Mouse (Mus musculus) CD4-positive, CD25-positive, alpha-beta regulatory T cell, adult 9 weeks (primary cell): Measurements from ENCODE around the gene Olfr1382. TPM values are rescaled to one million over a fixed set of nuclear protein-coding genes. Genes with fewer than 3 reads are reported as not detected.

Source experiments
- polyA plus RNA-seq: library from polyadenylated mRNA; unstranded; fragments of 100-300 nt; shearing (Covaris generic); gene quantifications from one replicate; pipeline ENCODE4 v1.2.1, GENCODE M21; 2017

The Olfr1382 gene
- polyA plus RNA-seq = not detected

GRCm38 (mm10) chr11:49527947-49528346 lies at the start of gene Olfr1382:
Gene Olfr1382, plus strand, starts transcription at chr11:49528247.

GRCm38 (mm10) chr11:49488770-49489169 lies 39.3 kb upstream of the Olfr1382 start, which contains the start of gene Olfr1385:
Gene Olfr1385, plus strand, starts transcription at chr11:49489070.

GRCm38 (mm10) chr11:49519348-49519747 lies 8.7 kb upstream of the Olfr1382 start, which contains the start of gene Olfr1383:
Gene Olfr1383, plus strand, starts transcription at chr11:49519648.

GRCm38 (mm10) chr11:49543149-49543548 lies 15.1 kb downstream of the Olfr1382 start, which contains the start of gene Olfr1381:
Gene Olfr1381, plus strand, starts transcription at chr11:49543449.

GRCm38 (mm10) chr11:49556578-49556977 lies 28.5 kb downstream of the Olfr1382 start, which contains the start of gene Olfr1380:
Gene Olfr1380, plus strand, starts transcription at chr11:49556878.

Other genes starting within 250 kb of the Olfr1382 start
- gene Olfr1393, start 249.9 kb upstream of the Olfr1382 start, polyA plus RNA-seq = not detected
- not detected for gene Olfr1392, start 243.0 kb upstream of the Olfr1382 start, polyA plus RNA-seq
- not detected for gene Olfr10, start 223.5 kb upstream of the Olfr1382 start, polyA plus RNA-seq
- gene Olfr1391, start 205.5 kb upstream of the Olfr1382 start, polyA plus RNA-seq = not detected
- gene Olfr1390, start 193.1 kb upstream of the Olfr1382 start, polyA plus RNA-seq = not detected
- gene Olfr1389, start 105.2 kb upstream of the Olfr1382 start, polyA plus RNA-seq = not detected
- gene Olfr1388, start 91.6 kb upstream of the Olfr1382 start, polyA plus RNA-seq = not detected
- gene Olfr1387, start 72.9 kb upstream of the Olfr1382 start, polyA plus RNA-seq = not detected
- gene Olfr1386, start 63.2 kb upstream of the Olfr1382 start, polyA plus RNA-seq = not detected
- not detected for gene Olfr1385, start 39.2 kb upstream of the Olfr1382 start, polyA plus RNA-seq
- not detected for gene Olfr1384, start 21.5 kb upstream of the Olfr1382 start, polyA plus RNA-seq
- not detected for gene Olfr1383, start 8.6 kb upstream of the Olfr1382 start, polyA plus RNA-seq
- gene Olfr1381, start 15.2 kb downstream of the Olfr1382 start, polyA plus RNA-seq = not detected
- not detected for gene Olfr1380, start 28.6 kb downstream of the Olfr1382 start, polyA plus RNA-seq
- gene Flt4, start 81.0 kb downstream of the Olfr1382 start, polyA plus RNA-seq = not detected
- not detected for gene Scgb3a1, start 135.4 kb downstream of the Olfr1382 start, polyA plus RNA-seq
- 12.1 TPM for gene Cnot6, start 184.5 kb downstream of the Olfr1382 start, polyA plus RNA-seq